Mouse (Mus musculus) cerebellum, adult 18-20 months (tissue): Measurements from ENCODE around the gene Nt5dc2.

ENCODE experiments used
- DNase-seq, 2 experiments: peaks; one replicate each; pipeline ENCODE4 v3.0.0; 2021

Gene Nt5dc2

DNA sequence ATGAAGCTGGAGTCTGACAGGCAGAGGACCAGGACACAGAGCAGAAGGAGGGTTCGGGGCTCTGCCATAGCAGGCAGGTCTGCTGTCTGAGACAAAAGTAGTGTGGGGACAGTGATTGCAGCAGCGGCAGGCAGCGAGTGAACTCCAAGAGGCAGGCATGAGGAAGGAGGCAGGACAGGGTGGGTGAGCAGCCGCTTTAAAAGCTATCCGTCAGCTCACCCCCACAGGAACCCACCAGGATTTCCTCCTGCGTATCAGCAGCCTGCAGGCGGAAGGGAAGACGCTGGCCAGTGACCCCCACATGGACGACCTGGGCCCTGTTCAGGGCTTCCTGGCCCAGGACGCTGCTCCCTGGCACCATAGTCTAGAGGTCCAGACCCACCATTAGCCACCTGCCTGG, 37.6 kb downstream of the Nt5dc2 start, which contains the start of gene Stab1:
Gene Stab1 (minus strand): TSS at position 217 of the 400 bp plus-strand sequence.
- no peak for DNase-seq

- DNase-seq, result no peak
Observed at GRCm38 (mm10) chr14:31169508-31169907, 38.7 kb downstream of the Nt5dc2 start.

DNA sequence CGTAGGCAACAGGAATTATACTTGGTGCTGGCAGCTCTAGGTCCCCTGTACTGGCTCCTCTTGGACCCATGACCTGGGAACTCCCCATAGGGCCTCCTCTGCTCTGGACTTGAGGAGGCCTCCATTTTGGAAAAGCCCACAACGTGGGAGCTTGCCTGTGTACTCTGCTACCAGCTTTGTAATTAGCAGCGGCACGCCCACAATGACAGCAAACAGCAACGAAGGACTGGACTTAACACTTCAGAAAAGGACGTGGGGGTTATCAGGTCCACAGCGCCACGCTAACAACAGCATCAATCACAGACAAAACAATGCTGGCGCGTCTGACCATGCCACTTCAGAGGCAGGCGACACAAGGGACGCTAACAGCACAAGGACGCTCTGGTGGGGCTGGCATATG, 40.1 kb downstream of the Nt5dc2 start:
- no peak for DNase-seq

DNA sequence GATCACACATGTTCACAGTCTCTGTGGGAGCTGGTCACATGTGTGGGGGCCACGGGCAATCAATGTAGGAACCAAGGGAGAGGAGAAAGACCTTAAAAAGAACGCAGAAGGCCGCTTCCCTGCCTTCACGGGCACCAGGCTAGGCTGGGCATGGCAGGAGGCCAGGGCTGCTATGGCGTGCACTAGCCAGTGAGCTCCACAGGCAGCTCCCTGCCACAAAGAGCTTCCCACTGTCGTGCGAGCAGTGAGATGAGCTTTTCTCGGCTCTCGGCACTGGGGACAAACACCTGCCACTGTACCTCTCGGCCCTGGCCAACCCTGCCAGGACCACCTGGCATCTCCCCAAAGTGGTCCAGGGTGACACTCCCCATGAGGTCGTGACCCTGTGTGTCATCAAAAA, 40.5 kb downstream of the Nt5dc2 start:
- DNase-seq, result peak; percentile 75 to 77

DNA sequence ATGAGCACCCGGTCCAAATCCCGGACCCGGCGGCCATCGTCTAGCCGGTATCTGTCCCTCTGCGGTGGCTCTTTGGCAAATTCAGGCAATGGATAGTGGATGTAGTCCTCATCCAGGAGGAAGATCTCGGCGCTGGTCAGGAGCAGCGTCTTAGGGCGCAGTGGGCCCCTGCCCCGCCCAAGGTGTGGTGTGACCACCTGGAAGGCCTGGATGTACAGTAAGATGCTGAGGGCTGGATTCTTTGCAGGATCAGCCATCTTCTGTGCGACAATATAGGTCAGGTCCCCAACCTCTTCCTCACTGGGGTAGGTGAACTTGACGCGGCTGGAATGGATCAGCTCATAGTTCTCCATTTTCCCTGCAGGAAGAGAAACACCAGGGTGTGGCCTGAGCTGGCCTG, 41.0 kb downstream of the Nt5dc2 start:
- DNase-seq, result no peak

GRCm38 (mm10) chr14:31172781-31173455, 42.1 kb downstream of the Nt5dc2 start:
- DNase-seq, result peak; percentile 68 to 69

DNA sequence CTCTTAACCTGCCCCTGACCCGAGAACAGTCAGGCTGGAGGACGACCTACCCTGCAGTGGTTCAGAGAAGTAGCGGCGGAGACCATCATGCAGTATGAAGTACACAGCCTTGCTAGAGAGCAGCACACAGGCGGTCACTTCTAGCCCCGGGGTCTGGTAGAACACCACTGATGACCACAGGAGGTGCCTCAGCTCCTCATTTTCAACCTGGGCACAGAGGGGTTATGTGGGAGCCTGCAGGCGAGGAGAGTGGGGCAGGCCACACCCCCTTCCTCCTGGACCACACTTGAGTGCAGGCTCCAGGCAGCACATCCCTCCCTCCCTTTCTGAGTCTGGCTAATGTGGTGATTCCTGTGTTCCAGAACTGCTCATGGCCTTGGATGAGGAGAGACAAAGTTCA, 42.7 kb downstream of the Nt5dc2 start:
- DNase-seq, result no peak

- no peak for DNase-seq
Observed at GRCm38 (mm10) chr14:31177287-31177686, 46.4 kb downstream of the Nt5dc2 start.

- no peak for DNase-seq
Observed at GRCm38 (mm10) chr14:31177715-31178114, 46.9 kb downstream of the Nt5dc2 start.

DNA sequence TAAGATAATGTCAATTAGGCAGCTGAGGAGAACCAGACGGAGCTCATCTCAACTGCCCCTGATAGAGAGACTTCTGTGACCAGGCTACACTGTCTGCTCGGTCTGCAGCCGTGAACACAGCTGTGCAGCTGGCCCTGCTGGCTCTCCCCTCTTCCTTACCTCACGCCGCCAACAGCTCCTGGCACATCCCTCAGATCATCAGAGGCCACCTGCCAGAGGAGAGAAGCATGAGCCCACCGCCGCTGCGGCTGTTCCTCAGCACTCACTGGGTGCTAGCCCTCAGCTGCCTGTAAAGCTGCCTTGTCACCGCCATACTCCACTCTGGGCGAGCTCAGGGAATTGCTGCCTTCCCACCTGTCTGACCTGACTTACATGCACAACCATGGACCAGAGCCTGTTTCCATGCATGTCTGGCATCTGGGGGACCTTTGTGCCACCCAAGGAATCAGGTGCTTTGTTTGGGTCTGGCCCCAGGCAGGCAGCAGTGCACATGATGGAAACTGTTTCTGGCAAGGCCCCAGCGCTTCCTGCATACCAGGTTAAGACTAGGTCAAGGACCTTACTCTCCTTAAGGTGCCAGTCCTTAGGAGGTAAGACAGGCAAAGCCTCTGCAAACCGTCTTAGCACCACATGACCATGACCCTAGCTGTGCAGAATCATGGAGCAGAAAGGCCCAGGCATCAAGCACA, 49.0 kb downstream of the Nt5dc2 start:
- no peak for DNase-seq

DNA sequence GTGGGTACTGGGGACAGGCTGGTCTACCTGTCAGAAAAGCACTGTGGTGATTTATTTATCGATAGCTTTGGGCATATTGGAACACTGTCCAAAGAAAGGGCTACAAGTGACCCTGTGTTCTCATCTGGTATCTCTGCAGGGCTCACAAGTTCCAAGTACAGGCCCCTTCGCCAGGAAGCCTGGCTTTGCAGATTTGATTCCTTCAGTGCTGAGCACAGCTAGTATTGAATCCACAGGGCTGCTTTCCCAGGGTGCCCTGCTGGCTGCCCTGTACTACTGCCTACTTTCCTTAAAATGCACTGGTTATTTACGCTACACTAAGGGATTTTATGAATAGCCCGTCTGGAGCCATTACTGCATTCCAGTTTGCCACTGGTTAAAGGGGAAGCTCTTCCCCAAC, 50.7 kb downstream of the Nt5dc2 start:
- DNase-seq, result no peak

- DNase-seq, result no peak
Observed at GRCm38 (mm10) chr14:31182786-31183290, 52.0 kb downstream of the Nt5dc2 start.

DNA sequence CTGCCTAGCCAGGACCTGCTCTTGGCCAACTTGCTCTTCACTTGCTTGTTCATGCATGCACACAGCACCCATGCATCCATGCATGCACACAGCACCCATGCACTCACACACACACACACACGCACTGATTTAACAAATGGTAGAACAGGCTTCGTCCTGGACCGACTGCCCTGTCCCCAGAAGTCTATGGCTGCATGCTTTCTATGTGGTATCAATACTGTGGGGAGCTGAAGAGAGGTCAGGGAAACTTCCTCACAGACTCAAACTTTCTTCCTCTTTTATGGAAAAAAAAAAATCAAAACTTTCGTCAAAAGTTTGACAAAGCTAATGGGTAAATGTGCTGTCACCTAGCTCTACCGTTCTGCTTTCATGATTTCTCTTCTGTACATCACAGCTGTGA, 52.7 kb downstream of the Nt5dc2 start:
- no peak for DNase-seq

DNA sequence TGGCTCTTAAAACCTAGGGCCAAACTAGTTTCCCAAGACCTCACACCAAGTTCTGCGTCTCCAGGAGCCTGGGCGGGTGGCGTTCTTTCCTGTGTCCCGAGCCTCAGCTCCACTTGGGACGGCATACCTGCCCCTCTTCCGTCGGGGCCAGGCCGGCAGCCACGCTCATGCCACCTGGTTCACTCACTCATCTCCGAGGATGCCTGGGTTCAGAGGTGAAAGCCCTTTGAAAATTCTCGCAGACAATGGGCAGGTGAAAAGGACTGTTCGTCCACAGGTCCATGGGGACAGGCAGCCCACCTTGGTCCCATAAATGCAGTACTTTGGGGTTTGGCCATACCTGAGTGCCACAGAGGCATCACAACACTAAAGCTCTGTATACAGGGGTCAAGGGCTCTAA, 53.3 kb downstream of the Nt5dc2 start:
- no peak for DNase-seq

DNA sequence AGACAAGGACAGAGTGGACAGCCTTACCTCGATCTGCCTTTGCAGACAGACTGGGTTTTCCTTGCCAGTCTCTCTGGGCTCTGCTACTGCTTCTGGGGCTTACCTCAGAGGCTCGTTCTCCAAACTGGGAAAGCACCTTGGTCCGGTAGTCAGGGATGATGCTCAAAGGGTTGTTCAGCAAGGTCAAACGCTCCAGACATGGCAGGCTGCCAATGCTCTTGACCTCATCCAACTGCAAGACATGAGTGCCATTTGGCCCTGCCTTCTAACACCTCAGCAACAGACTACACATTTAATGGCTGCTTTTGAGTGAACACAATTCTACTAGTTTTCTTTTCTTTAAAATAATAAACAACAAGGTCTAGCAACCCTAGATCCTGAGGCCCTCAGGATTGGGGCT, 55.8 kb downstream of the Nt5dc2 start:
- DNase-seq, result no peak
